Mouse (Mus musculus): ENCODE measurements around the gene Ninj1. TPM values are rescaled to one million over a fixed set of nuclear protein-coding genes. Genes with fewer than 3 reads are reported as not detected.

The Ninj1 gene
- polyA plus RNA-seq, 1 experiment from 2014 or later, result 51.3 TPM

GRCm38 (mm10) chr13:49175509-49175908 lies 11.8 kb upstream of the Ninj1 start:
- Histone ChIP-seq H3K36me3 (no peaks in the 10 kb centered on the region), H3K27me3 (ENCODE audit: insufficient read depth, poor library complexity, severe bottlenecking) (peaks cover 23% of the 10 kb centered on the region; the same call in 1 of the 2 replicates), H3K4me3 (no peak overlapping the region), H3K27ac (no peak overlapping the region), H3K4me1 (peaks cover 28% of the 10 kb centered on the region), H3K9me3 (no peaks in the 10 kb centered on the region)
- no peak for DNase-seq (ENCODE audit: low spot score)
- 79% methylated on average over 10 of the region's 10 CpGs for WGBS

- 69% methylated on average over 19 of the region's 19 CpGs for WGBS
- Histone ChIP-seq H3K27me3 (ENCODE audit: insufficient read depth, poor library complexity, severe bottlenecking) (0 out of 2 replicates have a peak, but pooled peaks cover 5% of the 10 kb centered on the region), H3K27ac (peak overlapping the region; percentile 2; the same call in 1 of the 2 replicates), H3K4me3 (no peak overlapping the region), H3K9me3 (no peaks in the 10 kb centered on the region; the same call in 1 of the 2 replicates), H3K4me1 (peaks cover 32% of the 10 kb centered on the region), H3K36me3 (no peaks in the 10 kb centered on the region)
- no peak for DNase-seq (ENCODE audit: low spot score)
Measured at GRCm38 (mm10) chr13:49178839-49179585, 8.3 kb upstream of the Ninj1 start.

- Histone ChIP-seq H3K27me3 (ENCODE audit: insufficient read depth, poor library complexity, severe bottlenecking) (no peaks in the 10 kb centered on the region), H3K4me3 (no peak overlapping the region), H3K36me3 (no peaks in the 10 kb centered on the region), H3K27ac (no peak overlapping the region), H3K9me3 (no peaks in the 10 kb centered on the region; the same call in 1 of the 2 replicates), H3K4me1 (peaks cover 32% of the 10 kb centered on the region)
- WGBS, result 80% methylated on average over 5 of the region's 5 CpGs
- DNase-seq (ENCODE audit: low spot score), result no peak
Measured at GRCm38 (mm10) chr13:49180274-49180673, 7.0 kb upstream of the Ninj1 start.

- Histone ChIP-seq H3K27ac (no peak overlapping the region), H3K4me1 (peaks cover 32% of the 10 kb centered on the region), H3K27me3 (ENCODE audit: insufficient read depth, poor library complexity, severe bottlenecking) (no peaks in the 10 kb centered on the region), H3K36me3 (no peaks in the 10 kb centered on the region), H3K9me3 (no peaks in the 10 kb centered on the region; the same call in 1 of the 2 replicates), H3K4me3 (no peak overlapping the region)
- WGBS, result 60% methylated on average over 1 of the region's 1 CpGs
- DNase-seq (ENCODE audit: low spot score), result no peak
Measured at GRCm38 (mm10) chr13:49180691-49181090, 6.6 kb upstream of the Ninj1 start.

GRCm38 (mm10) chr13:49181411-49181984 lies 5.8 kb upstream of the Ninj1 start:
- Histone ChIP-seq H3K4me1 (peaks cover 32% of the 10 kb centered on the region), H3K9me3 (no peaks in the 10 kb centered on the region; the same call in 1 of the 2 replicates), H3K27me3 (ENCODE audit: insufficient read depth, poor library complexity, severe bottlenecking) (no peaks in the 10 kb centered on the region), H3K27ac (peak overlapping the region; percentile 1; the same call in 1 of the 2 replicates), H3K36me3 (no peaks in the 10 kb centered on the region), H3K4me3 (no peak overlapping the region)
- no peak for DNase-seq (ENCODE audit: low spot score)
- WGBS, result 80% methylated on average over 3 of the region's 3 CpGs

- Histone ChIP-seq H3K9me3 (no peaks in the 10 kb centered on the region; the same call in 1 of the 2 replicates), H3K36me3 (no peaks in the 10 kb centered on the region), H3K4me1 (peaks cover 44% of the 10 kb centered on the region), H3K27ac (0 out of 2 replicates have a peak overlapping the region, but pooled peaks have one; percentile 17), H3K4me3 (no peak overlapping the region), H3K27me3 (ENCODE audit: insufficient read depth, poor library complexity, severe bottlenecking) (no peaks in the 10 kb centered on the region)
- 32% methylated on average over 5 of the region's 5 CpGs for WGBS
- no peak for DNase-seq (ENCODE audit: low spot score)
Measured at GRCm38 (mm10) chr13:49183161-49183560, 4.1 kb upstream of the Ninj1 start.

GRCm38 (mm10) chr13:49183646-49184045 lies 3.6 kb upstream of the Ninj1 start:
- 41% methylated on average over 5 of the region's 5 CpGs for WGBS
- H3K4me1 ChIP-seq, result peaks cover 46% of the 10 kb centered on the region
- H3K36me3 ChIP-seq, result no peaks in the 10 kb centered on the region
- peak overlapping the region; percentile 17; the same call in 1 of the 2 replicates for H3K27ac ChIP-seq
- no peaks in the 10 kb centered on the region for H3K27me3 ChIP-seq (ENCODE audit: insufficient read depth, poor library complexity, severe bottlenecking)
- no peaks in the 10 kb centered on the region; the same call in 1 of the 2 replicates for H3K9me3 ChIP-seq
- H3K4me3 ChIP-seq, result no peak overlapping the region
- no peak for DNase-seq (ENCODE audit: low spot score)

GRCm38 (mm10) chr13:49186798-49187287 lies 442 bp upstream of the Ninj1 start:
- no peaks in the 10 kb centered on the region for H3K27me3 ChIP-seq (ENCODE audit: insufficient read depth, poor library complexity, severe bottlenecking)
- 17% methylated on average over 11 of the region's 11 CpGs for WGBS
- no peaks in the 10 kb centered on the region for H3K36me3 ChIP-seq
- no peaks in the 10 kb centered on the region; the same call in 1 of the 2 replicates for H3K9me3 ChIP-seq
- H3K4me3 ChIP-seq, result peak overlapping the region; percentile 79
- H3K27ac ChIP-seq, result peak overlapping the region; percentile 88
- peaks cover 63% of the 10 kb centered on the region for H3K4me1 ChIP-seq
- no peak for DNase-seq (ENCODE audit: low spot score)

GRCm38 (mm10) chr13:49188219-49188965 lies 1.1 kb downstream of the Ninj1 start:
- no peaks in the 10 kb centered on the region for H3K36me3 ChIP-seq
- H3K4me1 ChIP-seq, result peaks cover 64% of the 10 kb centered on the region
- no peaks in the 10 kb centered on the region; the same call in 1 of the 2 replicates for H3K9me3 ChIP-seq
- WGBS, result 23% methylated on average over 15 of the region's 15 CpGs
- H3K27me3 ChIP-seq (ENCODE audit: insufficient read depth, poor library complexity, severe bottlenecking), result no peaks in the 10 kb centered on the region
- no peak for DNase-seq (ENCODE audit: low spot score)
- H3K27ac ChIP-seq, result peak overlapping the region; percentile 88
- peak overlapping the region; percentile 79 for H3K4me3 ChIP-seq

GRCm38 (mm10) chr13:49188966-49189360 lies 1.7 kb downstream of the Ninj1 start:
- no peaks in the 10 kb centered on the region for H3K27me3 ChIP-seq (ENCODE audit: insufficient read depth, poor library complexity, severe bottlenecking)
- no peaks in the 10 kb centered on the region; the same call in 1 of the 2 replicates for H3K9me3 ChIP-seq
- DNase-seq (ENCODE audit: low spot score), result no peak
- WGBS, result 50% methylated on average over 2 of the region's 2 CpGs
- H3K4me3 ChIP-seq, result peak overlapping the region; percentile 79; the same call in 1 of the 2 replicates
- H3K27ac ChIP-seq, result peak overlapping the region; percentile 88
- H3K36me3 ChIP-seq, result no peaks in the 10 kb centered on the region
- H3K4me1 ChIP-seq, result peaks cover 59% of the 10 kb centered on the region

GRCm38 (mm10) chr13:49189970-49190870 lies 2.9 kb downstream of the Ninj1 start:
- Histone ChIP-seq H3K9me3 (no peaks in the 10 kb centered on the region), H3K27me3 (ENCODE audit: insufficient read depth, poor library complexity, severe bottlenecking) (no peaks in the 10 kb centered on the region), H3K4me1 (peaks cover 58% of the 10 kb centered on the region), H3K27ac (peak overlapping the region; percentile 69), H3K36me3 (peaks cover 5% of the 10 kb centered on the region; the same call in 1 of the 2 replicates), H3K4me3 (no peak overlapping the region)
- WGBS, result 48% methylated on average over 12 of the region's 12 CpGs
- DNase-seq (ENCODE audit: low spot score), result no peak
